Mouse (Mus musculus) brain, embryonic 14.5 days (tissue): ENCODE data around the gene Fdxacb1. TPM values are rescaled to one million over a fixed set of nuclear protein-coding genes. Genes with fewer than 3 reads are reported as not detected.

Source experiments
- DNase-seq: peaks from one replicate; pipeline ENCODE4 v3.0.0-alpha.2; 2011; ENCODE audit warnings: low read depth
- CTCF ChIP-seq: fragments of 200-500 bp; IDR thresholded peaks from 2 replicates; pipeline ENCODE4 v1.5.1; 2012; ENCODE audit warnings: inconsistent platforms, mild to moderate bottlenecking, moderate library complexity, borderline replicate concordance; ENCODE audit not compliant: insufficient read depth, insufficient read length; ENCODE audit errors: extremely low read depth
- POLR2A ChIP-seq: fragments of 200-500 bp; IDR thresholded peaks from 2 replicates; pipeline ENCODE4 v1.6.1; 2012; ENCODE audit warnings: mild to moderate bottlenecking, inconsistent platforms, borderline replicate concordance; ENCODE audit not compliant: poor library complexity, insufficient read depth, insufficient read length, severe bottlenecking; ENCODE audit errors: extremely low read depth
- polyA plus RNA-seq: library from polyadenylated mRNA; depleted of rRNA; stranded (reverse); fragments of >200 nt; gene quantifications from 2 replicates; pipeline ENCODE4 v1.2.3, GENCODE M21; 2012

Gene Fdxacb1
- polyA plus RNA-seq, 1 experiment: 8.0 TPM

DNA sequence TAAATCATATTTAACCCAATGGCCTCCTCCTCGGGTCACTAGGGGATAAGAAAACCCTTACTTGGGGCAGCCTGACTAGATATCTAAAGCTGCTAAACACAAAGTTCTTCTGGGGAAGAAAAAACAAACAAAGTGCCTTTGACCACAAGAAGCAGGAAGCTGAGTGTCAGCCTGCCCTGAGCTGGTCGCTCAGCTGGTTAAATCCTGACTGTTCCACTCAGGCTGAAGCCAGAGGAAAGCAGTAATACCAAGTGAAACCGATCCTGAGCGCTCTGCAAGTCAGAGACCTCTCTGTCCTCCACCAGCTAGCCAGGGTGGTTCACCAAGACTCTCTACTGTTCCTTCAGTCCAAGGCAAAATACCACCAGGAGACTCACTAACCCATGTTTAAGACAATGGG, 38.4 kb upstream of the Fdxacb1 start:
- TF ChIP-seq POLR2A (no peak), CTCF (no peak)
- DNase-seq: no peak

DNA sequence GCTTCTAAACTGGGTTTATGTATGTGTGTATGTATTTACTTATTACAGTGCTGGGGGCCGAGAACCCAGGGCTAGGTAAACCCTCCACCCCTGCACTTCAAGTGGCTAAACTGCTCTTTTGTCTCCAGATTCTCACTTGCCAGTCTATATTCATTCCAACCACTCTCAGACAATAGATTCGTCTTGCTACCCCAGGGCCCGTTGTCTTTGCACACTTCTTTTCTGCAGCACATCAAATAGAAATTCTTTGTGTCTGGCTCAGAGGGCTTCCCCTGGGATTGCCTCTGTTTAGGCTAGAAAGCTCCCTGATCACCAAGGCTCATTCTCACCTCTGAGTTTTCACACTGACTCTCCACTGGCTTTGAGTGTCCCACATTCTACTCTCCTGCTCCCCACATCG, 35.5 kb upstream of the Fdxacb1 start:
- TF ChIP-seq CTCF (no peak), POLR2A (no peak)
- peak; percentile 42 for DNase-seq

DNA sequence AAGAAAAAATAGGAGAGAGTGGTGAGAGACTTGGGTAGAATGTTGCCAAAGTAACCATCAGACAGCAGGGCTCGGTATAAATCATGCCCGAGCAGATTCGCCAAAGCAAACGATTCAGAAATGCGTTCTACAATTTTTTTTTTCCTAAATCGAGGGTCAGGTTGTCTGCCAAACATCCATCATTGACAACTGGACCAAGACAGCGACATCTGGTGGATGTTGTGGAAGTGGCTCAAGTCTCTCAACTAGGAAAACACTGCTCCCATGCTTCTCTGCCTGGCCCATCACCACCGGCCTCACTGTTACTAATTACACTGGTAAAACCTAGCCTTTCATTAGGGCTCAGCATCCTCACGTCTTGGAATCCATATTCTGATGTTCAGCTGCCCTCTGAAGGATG, 33.0 kb upstream of the Fdxacb1 start:
- TF ChIP-seq POLR2A (no peak), CTCF (peak; percentile 87)
- DNase-seq: peak; percentile 82

DNA sequence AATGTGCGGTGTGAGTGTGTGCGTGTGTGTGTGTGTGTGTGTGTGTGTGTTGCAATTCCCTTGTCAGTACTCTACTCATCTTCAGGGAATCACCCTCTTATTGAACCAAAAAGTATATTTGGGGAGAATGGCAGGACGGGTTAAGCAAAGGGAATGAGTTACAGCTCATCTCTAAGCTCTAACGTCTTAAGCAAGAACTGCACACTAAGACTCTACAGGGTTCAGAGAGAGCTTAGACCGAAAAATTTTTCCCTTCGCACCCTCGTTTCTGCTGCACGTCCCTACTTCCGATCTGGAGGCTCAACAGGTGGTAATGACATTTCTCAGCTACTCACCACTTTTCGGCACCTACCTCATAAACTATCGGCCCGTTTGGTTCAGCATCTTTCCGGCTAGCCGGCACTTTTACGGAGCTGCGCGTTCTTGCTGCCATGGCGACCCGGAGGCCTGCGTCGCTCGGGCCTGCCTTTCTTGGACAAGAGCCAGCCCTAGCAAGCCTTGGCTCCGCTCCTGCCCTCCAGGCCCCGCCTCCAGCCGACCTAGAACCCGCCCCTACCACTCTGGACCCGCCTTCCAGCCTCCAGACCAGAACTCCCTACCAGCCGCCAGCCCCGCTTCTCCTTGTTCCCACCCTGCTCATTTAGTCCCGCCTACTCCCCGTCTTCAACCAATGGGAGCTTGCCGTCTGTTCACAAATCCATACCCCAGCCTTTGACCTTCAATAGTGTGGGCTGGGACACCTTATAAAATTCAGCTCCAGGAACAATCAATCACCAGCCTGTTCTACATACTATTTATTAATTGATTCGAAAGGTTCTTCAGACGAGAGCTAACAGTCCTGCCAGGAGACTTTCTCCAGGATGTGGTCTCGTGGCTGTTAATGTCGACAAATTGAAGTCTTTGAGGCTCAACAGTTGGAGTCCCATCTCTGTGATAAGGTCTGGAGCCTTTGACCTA, 28.8 kb upstream of the Fdxacb1 start, which contains the start of gene Dixdc1:
Gene Dixdc1, minus strand, starts transcription at position 604 of the 957 bp plus-strand sequence.
- peak; percentile 94 for DNase-seq
- TF ChIP-seq CTCF (no peak), POLR2A (no peak)

DNA sequence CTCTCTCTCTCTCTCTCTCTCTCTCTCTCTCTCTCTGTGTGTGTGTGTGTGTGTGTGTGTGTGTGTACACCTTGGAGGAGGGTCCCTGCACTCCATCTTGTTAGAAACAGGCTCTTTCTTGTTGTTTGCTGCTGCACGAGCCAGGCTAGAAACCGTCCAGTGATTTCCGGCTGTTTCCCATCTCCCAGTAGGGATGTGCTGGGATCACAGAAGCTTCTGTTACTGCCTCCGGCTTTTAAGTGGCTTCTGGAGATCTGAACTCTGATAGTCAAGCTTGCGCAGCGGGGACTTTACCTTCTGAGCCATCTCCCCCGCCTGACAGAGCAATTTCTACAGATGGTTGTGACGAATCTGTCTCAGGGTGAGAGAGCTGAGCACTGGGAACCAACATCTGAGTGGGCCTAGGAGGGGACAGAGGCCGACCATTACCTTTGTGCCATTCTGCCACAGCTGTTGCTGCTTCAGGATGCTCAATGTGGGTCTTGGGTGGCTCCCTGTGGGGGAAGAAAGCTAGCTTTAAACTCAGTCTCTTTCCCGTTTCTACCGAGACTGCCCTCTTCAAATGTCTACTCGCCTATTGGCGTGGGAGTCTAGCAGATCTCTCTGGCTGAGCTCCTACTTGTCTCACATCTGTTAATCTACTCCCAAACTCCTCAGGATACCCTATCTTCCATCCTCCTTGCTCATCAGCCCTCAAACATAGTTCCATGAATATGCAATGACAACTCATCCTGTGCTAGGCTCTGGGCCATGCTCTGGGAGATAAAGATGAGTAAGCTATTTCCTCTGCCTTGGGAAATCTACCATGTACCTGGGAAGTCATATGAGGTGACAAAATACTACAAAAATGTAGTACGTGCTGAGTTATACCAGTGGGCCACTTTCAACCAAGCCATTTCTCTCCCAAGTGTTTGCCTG, 26.9 kb upstream of the Fdxacb1 start:
- no peak for DNase-seq
- no peak for TF ChIP-seq CTCF
- TF ChIP-seq POLR2A: no peak

DNA sequence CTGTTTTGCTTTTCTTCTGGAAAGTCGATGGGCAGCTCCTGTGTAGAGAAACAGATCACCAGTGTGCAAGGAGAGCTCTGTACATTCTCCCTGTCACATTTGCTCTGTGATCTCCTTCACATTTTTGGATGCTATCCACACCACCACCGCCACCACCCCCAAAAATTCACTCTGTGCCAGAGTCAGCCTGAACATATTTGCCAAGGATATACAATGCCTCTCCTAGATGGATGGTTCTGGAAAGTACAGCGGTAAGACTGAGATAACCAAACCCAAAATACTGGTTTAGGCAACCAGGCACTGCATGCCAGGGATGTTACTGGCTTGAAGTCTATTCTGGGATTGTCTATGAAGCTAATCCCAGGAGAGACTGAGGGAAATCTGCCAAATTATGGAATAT, 25.8 kb upstream of the Fdxacb1 start:
- no peak for DNase-seq
- TF ChIP-seq CTCF: no peak
- TF ChIP-seq POLR2A: no peak

DNA sequence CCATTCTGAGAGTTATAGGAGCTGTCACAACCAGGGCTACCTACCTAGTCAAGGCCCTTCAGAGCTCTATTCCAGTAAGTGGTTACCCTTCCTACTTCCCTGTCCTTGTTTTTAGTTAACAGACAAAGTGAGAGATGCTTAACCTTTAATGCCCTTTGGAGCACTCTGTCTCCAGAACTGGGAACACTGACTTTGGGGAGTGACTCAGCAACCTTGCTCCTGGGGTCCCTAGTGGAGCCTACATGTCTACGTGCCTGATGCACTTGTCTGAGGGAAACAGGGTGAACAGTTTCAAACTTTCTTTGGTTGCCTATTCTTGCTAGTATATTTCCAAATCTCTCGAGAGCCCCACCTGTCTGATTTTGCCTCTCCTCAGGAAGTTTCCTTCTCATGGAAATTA, 25.3 kb upstream of the Fdxacb1 start:
- no peak for DNase-seq
- TF ChIP-seq POLR2A (no peak), CTCF (no peak)

DNA sequence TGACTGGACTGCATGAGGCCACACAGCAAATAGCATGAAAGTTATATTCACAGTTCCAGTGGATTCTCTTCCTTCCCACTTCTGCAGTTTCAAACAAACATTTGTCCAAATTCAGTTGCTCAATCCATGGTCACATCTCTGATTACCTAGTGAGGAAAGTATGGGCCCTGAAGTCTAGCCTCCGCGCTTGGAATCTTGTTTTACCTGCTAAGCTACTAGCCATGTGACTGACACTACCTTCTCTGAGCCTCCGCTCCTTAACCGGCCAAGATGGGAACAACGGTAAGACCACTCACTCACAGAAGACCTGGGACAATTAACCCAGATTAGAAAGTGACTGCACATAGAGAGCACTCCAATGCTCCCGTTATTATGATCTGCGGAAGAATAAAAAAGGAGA, 22.2 kb upstream of the Fdxacb1 start:
- DNase-seq: no peak
- TF ChIP-seq POLR2A (no peak), CTCF (no peak)

DNA sequence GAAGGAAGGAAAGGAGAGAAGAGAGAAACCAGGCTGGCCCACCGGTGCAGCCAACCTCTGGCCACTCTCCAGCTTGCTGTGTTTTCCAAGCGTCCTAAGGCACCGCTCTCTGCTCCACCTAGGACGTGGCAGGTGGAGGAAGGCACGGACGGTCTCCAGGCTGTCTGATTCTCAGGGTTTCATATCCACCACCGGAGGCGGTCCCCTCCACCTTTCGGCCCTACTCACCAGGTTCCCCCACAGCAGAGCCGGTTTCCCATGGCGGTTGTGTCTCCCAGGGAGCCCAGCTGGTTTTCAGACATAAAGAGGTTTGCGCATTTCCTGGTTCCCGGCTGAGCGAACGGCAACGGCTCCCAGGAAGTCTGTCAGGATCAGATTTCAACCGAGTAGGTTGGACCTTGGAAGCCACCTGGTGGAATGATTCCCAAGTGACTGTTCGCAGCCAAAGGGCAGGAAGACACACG, 21.8 kb upstream of the Fdxacb1 start, which contains the start of gene 2310030G06Rik:
Gene 2310030G06Rik, minus strand, starts transcription at position 323 of the 464 bp plus-strand sequence.
- DNase-seq: peak; percentile 51
- TF ChIP-seq CTCF: no peak
- no peak for TF ChIP-seq POLR2A

DNA sequence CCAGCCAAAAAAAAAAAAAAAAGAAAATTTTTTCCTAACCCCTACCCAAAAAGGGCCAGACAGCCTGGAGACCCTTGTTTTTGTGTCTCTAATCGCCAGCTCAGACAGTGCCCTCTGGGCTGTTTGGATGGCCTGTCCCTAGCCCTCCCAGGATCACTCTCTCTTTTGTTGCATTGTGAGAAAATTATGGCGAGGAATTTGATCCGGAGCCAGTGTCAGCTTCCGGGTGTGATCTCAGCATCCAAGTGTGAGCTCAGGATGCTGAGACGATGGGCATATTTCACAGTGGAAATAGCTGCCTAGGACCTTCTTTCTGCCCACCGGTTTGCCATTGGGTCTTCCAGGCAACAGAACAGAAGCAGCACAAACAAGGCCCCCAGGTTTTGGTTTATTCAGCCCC, 17.3 kb upstream of the Fdxacb1 start:
- no peak for TF ChIP-seq CTCF
- TF ChIP-seq POLR2A: no peak

DNA sequence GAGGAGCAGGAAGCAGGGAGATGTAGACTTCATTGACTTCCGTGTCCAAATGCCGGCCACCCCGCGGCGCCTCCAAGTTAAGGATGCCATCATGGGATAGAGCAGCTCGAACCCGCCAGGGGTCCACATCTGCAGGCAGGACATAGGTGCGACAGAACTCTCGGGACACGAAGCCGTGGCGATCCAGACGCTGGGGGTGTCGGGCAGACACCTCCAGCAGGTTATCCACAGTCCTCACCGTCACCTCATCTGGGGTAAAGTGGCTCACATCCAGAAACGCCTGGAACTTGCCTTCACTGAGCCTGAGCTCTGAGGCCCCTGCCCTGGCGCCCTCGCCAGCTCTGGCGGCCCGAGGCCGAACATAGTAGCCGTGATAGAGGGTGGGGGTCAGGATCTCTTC, 16.7 kb upstream of the Fdxacb1 start, which contains the start of gene Cryab:
Gene Cryab, plus strand, starts transcription at position 3 of the 400 bp plus-strand sequence.
- TF ChIP-seq POLR2A (no peak), CTCF (no peak)

More for the DNA sequence above, 17.3 kb upstream of the Fdxacb1 start:
- DNase-seq: no peak

More for the DNA sequence above, 16.7 kb upstream of the Fdxacb1 start, which contains the start of gene Cryab:
- no peak for DNase-seq
